Mouse (Mus musculus) liver (tissue): ENCODE data around the gene Cntn3.
"Not testable (repeated sequence)": the region's sequence is repeated elsewhere in the genome, so short reads cannot be mapped to it uniquely, and the experiment has no call there.

Experiments
- DNase-seq: peaks from one replicate; pipeline ENCODE4 v3.0.0-alpha.2; 2020; ENCODE audit warnings: mixed read lengths

Cntn3 gene

DNA sequence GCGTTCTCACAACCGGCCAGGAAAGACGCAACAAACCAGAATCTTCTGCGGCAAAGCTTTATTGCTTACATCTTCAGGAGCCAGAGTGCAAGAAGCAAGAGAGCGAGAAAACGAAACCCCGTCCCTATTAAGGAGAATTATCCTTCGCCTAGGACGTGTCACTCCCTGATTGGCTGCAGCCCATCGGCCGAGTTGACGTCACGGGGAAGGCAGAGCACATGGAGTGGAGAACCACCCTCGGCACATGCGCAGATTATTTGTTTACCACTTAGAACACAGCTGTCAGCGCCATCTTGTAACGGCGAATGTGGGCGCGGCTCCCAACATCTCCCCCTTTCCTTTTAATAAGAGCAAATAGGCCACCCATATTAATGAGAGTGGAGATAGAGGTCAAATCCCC is at the start of gene Cntn3:
Gene Cntn3, minus strand, starts transcription at position 101 of the 400 bp plus-strand sequence.
- DNase-seq: not testable (repeated sequence)

DNA sequence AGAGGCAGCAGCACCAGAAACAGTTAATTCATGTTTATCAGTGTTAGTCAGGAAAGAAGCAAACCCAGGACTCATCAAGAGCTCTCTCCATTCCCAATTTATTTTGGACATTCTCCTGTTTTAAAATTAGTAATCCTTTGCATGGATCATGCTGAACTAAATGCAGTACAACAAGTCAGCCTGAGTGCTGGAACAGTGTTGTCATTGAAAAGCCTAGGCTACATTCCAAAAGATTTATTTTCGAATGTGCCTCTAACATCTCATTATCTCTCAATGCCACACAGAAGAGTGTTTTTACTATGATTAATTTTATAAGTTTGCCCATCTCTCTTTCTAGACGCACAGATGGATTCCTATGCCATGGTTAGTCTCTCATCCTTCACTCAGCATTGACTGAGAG is 27.9 kb upstream of the Cntn3 start:
- no peak for DNase-seq

DNA sequence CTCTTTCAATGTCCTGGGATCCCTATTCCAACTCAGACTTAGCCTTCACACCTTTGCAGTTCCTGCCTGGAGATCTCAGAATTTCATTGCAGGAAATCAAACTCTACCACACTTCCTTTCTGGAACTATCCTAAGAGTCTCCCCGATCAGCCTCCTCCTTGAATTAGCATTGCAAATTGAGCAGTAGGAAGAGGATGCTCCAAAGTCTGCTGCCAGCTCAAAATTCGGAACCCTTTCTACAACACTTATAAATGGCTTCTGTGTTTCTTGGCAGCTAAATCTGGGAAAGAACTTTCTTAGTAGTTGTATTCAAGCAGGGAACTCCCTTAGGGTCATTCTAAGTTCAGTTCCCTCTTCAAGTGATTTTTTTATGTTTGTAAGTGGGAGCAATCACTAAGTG is 24.9 kb upstream of the Cntn3 start:
- DNase-seq: no peak

- no peak for DNase-seq
Measured at GRCm38 (mm10) chr6:102590151-102590550, 17.2 kb upstream of the Cntn3 start.

DNA sequence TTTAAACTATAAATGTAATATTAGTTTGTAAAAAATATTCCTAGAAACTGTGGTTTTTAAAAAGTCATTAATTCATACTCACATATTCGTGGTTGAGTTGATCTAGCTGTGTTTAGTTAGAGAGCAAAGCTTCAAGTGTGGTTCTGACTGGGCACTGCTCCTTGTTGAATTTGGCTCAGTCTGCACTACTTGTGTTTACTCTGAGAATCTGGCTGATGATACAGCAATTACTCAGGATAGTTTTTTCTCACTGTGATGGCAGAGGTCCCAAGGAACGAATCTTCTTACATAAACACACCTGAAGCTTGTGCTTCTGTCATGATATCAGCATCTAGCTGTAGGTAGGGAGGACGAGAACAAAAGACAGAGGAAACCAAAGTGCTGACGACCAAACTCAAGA is 16.4 kb upstream of the Cntn3 start:
- DNase-seq: no peak

DNA sequence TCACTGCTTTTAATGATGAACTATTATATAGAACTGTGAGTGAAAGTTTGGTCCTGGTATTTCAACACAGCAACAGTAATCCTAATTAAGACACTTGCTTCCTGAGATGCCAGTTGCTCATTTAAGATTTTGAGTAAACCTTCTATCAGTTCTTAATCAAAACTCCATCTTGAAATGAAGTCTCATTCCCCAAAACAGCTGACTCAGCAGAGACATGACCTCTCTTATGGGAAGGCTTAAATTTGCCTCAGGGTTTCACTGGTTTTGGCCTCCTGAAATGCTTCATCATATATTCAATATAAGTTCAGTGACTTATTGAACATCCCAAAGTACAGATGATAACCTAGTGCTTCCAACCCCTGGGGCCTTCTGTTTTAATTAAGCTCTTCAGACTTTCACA is 13.2 kb upstream of the Cntn3 start:
- no peak for DNase-seq

- no peak for DNase-seq
Measured at GRCm38 (mm10) chr6:102583578-102583977, 10.7 kb upstream of the Cntn3 start.

DNA sequence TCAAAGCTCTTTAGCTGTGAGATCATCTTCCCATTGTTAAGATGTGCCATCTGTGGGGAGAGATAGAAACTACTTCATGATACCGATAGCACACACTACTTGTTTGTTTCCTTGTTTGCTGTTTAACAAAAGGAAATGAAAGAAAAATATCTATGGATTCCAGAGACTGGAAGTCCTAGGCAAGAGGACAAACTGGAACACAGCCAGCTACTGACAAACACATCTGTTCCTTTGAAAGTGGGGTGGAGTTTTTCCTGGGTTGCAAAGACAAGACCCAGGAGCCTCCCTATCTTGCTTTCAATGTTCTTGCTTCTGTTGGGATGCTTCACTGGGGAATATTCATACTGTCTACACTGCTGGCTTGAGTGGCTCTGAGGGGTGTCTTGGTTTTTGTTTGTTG is 5.4 kb downstream of the Cntn3 start:
- no peak for DNase-seq

DNA sequence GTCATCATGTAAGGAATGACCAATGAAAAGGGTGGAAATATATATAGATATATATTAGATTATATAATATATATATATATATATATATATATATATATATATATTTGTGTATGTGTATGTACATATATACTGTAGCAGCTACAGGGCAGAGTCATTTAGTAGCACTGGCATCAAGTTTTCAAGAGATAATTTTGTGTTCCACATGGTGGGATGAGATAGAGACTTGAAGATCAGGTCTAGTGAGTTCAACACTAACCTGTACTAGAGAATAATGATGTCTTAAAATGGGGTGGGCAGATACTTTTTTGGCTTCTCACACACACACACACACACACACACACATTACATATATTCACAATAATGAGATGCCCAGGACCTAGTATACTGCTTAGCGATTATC is 7.7 kb downstream of the Cntn3 start:
- DNase-seq: no peak

GRCm38 (mm10) chr6:102564011-102564731 is 8.7 kb downstream of the Cntn3 start:
- peak; percentile 87 for DNase-seq

DNA sequence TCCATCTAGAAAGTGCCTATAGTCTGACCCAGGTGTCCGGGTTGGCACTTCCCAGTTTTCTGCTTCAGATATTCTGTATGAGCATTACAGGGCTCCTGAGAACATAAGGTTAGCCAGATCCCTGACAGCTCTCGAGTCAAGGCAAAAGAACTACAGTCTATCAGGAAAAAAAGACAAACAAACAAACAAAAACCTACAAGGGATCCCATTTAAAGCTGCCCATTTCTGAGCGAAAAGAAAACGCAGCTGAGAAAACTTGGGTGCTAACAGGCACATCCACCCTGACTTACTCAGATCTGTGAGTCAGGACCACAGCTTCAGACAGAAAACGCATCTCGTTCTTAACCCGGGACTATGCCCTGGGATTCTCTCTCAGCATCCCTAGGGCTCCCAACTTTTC is 9.5 kb downstream of the Cntn3 start:
- DNase-seq: no peak

- no peak for DNase-seq
Measured at GRCm38 (mm10) chr6:102557521-102557920, 15.4 kb downstream of the Cntn3 start.

DNA sequence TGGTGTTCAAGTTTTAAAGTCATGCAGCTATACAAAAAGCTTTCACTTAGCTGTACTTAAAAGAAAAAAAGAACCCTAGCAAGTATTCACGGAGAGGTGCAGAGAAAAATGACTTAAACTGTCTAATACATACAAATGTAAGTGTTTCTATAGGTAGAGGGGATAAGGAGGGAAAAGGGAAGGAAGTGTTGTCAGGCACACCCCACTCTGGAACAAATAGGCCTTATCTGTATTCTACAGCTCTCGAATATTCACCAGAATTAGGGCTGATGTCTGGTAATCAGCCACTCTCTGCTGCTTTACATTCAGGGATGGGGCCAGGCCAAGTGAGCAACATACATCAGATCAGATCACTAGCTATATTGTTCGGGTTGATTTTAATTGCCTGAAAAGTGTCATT is 16.4 kb downstream of the Cntn3 start:
- peak; percentile 70 for DNase-seq

GRCm38 (mm10) chr6:102555814-102556437 is 17.0 kb downstream of the Cntn3 start:
- DNase-seq: no peak

GRCm38 (mm10) chr6:102555067-102555657 is 17.7 kb downstream of the Cntn3 start:
- DNase-seq: no peak

DNA sequence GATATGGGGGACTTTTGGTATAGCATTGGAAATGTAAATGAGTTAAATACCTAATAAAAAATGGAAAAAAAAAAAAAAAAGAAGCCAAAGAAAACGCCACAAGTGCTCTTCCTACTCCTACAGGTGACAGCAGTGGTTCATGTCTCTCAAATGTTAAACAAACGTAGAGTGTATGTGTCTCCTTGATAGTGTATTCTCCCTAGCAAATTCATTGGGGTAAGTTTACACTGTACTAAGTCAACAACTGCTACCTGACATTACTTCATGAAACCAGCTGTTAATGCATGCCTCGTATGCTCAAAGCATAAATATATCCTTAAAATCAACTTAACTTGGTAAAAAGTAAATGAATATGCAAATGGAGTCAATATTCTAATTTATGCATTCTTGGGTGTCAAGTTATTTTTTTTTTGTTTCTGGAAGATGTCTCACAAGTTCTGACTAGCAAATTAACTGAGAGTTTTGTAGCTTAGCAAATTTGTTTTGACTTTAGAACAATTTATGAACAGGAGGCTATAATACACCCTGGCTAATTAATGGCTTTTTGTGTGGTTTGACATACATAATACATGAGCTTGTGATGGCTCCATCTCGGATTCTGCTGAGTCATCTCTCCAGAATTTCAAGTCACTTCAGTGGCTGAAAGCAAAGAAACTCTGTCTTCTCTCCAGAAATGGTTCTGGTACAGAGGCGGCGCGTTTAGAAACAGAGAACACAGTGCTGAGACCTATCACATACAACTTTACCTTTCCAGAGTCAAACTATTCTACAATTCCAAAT is 31.1 kb downstream of the Cntn3 start:
- DNase-seq: no peak

DNA sequence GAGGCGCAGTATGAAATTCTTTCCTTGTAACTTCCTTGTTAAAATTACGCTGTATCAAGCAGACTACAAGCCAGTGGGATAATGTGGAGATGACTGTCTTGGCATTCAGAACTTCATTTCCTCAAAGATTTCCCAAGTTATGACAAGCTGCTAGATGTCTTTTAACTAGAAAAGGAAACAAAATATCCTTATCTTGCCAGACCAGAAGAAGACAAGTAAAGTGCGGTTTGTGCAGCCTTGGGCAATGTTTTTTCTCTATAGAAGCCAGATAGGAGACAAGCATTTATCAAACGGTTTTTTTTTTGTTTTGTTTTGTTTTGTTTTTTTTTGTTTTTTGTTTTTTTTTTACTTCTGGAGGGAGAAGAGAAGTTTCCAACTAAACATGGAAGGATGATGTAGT is 37.3 kb downstream of the Cntn3 start:
- DNase-seq: no peak

DNA sequence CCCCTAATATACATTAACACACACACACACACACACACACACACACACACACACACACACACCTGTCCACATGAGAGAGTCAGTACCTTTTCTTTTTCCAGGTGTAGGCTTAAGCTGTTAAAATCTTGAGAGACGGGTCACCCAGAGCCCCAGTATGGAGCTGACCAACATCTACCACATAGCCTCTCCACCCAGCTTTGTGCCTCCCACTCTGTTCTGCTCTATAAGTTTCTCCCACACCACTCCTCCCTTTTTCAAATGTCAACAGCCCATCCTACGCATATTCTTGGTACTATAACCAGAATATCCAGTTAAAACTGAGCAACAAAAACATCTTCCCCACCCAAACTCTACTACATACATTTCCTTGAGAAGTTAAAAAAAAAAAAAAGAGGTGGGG is 49.9 kb downstream of the Cntn3 start:
- no peak for DNase-seq

DNA sequence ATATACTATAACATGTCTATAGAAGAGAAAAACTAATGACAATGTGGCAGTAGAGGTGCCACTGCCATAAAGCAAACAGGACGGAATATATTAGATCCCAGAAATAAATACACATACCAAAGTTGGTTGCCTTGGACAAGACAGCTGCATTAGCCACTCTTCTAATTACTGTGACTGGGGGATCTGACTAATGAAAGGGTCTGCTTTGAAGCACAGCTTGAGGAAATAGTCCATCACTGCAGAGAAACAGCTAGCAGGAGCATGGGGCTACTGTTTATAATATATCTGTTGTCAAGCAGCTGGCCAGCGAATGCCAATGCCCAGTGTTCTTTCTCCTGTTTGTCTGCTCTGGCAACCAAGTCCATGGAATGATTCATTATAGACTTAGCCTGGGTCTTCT is 51.9 kb downstream of the Cntn3 start:
- DNase-seq: no peak

- DNase-seq: no peak
Measured at GRCm38 (mm10) chr6:102515231-102515630, 57.7 kb downstream of the Cntn3 start.

DNA sequence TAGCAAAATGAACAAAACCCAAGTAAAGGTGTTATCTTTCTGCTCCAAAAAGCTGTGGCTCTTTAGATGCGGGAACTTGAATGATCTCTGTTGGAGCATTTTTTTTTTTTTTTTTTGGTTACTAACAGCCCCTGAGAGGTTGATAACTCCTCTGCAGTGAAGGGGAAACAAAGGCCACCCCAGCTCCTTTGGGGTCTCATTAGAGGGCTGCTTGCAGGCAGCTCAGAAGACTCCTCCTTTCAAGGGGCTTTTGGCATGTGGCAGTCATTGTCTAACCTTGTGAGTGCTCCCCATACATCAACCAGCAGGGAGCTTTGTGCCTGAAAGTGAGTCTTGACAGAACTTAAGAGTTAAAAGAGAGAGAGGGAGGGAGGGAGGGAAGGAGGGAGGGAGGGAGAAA is 60.8 kb downstream of the Cntn3 start:
- DNase-seq: no peak

DNA sequence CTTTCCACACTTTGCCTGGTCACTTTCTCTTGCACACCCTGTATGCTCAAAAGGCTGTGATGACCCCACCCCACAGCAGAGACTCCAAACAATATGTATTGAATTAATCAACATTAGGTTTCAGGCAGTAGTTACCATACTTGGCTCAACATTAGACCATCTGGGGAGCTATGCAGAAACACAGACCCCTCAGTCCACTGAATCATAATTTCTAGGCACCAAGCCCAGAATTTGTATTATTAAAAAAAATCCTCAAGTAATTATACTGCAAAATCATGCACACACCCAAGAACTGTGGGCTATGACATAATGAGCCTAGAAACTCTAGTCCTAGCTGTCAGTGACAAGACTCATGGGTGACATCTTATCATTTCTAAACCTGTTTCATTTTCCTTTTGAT is 87.4 kb downstream of the Cntn3 start:
- no peak for DNase-seq

DNA sequence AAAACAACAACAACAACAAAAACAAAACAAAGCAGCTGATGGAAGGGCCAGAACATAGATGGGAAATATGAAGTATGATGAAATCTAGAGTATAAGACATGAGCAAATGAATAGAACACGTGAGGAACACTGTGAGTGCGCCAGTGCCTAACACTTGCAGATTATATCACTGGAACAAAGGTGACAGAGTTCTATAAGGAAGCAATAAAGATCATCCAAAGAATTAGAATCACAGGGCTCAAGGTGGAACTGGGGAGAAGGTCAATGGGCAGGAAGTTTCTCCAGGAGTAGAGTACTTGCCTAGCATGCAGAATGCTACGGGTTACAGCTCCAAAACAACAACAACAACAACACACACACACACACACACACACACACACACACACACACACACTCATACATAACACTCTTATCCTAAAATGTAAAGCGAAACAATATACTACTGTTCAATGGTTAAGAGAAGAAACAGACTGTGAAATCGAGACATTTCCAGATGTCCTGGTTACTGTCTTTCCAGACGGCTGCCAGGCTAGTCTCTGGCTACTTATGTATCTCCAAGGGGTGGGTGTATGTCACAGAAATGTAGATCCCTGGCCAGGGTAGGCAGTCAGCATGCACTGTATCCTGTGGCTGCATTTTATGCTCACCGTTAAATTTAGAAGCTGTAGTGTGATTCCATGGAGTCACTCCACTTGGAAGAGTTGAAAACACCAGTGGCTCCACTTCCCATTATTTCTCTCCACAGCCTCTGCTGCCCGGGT is 94.4 kb downstream of the Cntn3 start:
- DNase-seq: no peak
